Mouse (Mus musculus): ENCODE data around the gene Cyp1b1. TPM values are rescaled to one million over a fixed set of nuclear protein-coding genes. Genes with fewer than 3 reads are reported as not detected.

Gene Cyp1b1
- polyA plus RNA-seq, 1 experiment = 5.4 TPM

- H3K4me3 ChIP-seq (ENCODE audit: low read depth, low read length) = no peak overlapping the region
- H3K27ac ChIP-seq (ENCODE audit: insufficient read depth, low read depth, low read length) = no peak overlapping the region
- no peak for TF ChIP-seq CTCF (IDR thresholded peaks at IDR 0.05; ENCODE audit: extremely low read depth, insufficient read length, insufficient replicate concordance, low read depth, low read length)
- no peaks in the 10 kb centered on the region for H3K27me3 ChIP-seq (ENCODE audit: control insufficient read depth, insufficient read depth, low read length)
- H3K4me1 ChIP-seq (ENCODE audit: control insufficient read depth, insufficient read depth, insufficient read length, low read length) = no peaks in the 10 kb centered on the region
- no peaks in the 10 kb centered on the region for H3K36me3 ChIP-seq (ENCODE audit: control insufficient read depth, insufficient read depth, low read length)
- WGBS = 34% methylated on average over 1 of the region's 1 CpGs
These were observed 61.7 kb downstream of the Cyp1b1 start for GRCm38 (mm10) chr17:79653171-79653570.

Other genes starting within 250 kb of the Cyp1b1 start
- gene Rmdn2, start 103.2 kb downstream of the Cyp1b1 start, polyA plus RNA-seq (2012; rRNA removed) = 0.53 TPM in 2 replicates
- 4.8 and 12.8 TPM in 2 replicates for gene Atl2, start 181.1 kb upstream of the Cyp1b1 start, polyA plus RNA-seq (2012; rRNA removed)

All from small intestine, adult 2 months (tissue).